Mouse (Mus musculus) thymus, adult 18-20 months (tissue): ENCODE data around the gene Plekhj1.

ENCODE experiments used
- DNase-seq, 2 experiments: peaks; one replicate each; pipeline ENCODE4 v3.0.0; 2022; ENCODE audit warnings: mixed read lengths in 2 of 2

Plekhj1 gene

DNA sequence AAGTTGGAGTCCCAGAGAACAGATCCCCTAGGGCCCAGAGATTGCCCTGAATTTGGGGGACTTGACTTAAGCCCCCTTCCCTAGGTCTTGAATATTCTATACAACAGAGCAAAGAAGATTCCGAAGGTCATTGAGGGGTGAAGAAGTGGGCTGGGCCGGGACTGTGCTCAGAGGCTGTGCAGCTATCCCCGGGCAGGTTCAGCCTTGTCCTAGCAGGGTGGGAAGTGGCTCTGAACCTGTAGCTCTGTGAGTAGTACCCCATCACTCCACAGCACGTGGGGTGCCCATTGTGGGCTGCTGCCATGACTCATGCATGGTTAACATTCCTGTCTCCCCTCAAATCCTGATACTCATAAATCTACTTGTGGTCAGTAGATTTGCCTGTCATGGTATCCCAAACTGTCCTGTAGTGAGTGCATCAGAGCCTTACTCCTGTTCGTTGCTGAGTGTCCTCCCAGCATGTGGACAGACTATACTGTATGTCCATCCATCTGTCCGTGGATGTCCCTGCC, 22.0 kb downstream of the Plekhj1 start:
- DNase-seq, result no peak

DNA sequence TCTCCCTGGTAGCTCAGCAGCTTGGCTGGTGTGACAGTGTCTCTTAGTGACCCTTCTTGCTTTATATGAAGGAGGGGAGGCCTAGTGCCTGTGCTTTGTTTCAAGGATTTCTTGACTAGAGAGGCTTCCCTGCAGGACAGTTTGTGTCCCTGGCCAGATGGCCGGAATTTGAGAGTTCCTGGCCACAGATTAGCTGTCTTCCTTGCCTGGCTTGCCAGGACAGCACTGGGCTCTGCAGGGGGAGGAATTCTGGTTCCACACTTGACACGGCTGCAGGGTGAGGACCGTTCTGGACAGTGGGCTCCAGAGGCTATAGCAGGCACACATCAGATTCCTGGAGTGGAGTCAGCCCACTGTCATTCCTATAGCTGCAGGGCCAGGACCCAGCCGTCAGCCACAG, 22.7 kb downstream of the Plekhj1 start:
- DNase-seq, result no peak

DNA sequence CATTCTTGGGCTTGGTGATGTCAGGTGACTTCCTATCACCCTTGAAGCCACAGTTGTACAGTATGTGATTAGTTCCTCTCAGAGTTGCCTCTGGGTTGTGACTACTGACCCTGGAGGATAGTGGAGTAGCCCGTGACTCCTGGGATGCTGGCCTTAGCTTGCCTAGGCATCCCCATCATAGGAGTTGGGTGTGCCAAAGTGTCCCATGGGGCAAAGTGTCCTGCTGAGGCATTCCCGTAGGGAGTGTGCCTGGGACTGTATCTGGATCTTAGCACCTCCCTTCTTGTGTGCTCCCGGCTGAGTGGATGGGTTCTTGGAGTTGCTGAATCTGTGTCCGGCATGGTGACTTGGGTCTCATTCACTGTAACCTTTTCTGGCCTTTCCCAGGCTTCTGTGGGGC, 23.4 kb downstream of the Plekhj1 start:
- no peak for DNase-seq

DNA sequence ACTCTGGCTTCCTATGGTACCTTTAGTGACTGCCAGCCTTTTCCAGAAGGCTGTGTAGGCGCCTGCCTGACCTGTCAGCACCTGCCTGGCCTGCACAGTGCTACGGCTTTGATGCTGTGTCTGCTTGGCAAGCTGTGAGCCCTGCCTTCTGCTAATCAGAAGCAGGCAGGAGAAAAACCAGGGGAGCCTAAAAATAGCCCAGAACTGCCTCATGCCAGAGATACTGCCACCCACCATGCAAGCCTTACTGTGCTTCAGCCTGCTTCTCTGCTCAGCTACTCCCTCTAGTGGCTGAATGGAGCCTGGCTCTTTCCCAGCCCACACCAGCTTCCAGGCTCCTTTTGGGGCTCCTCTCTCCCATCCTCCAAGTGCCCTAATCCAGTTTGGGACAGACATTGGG, 23.9 kb downstream of the Plekhj1 start:
- peak in 1 of 2 experiments; percentile 37 for DNase-seq

DNA sequence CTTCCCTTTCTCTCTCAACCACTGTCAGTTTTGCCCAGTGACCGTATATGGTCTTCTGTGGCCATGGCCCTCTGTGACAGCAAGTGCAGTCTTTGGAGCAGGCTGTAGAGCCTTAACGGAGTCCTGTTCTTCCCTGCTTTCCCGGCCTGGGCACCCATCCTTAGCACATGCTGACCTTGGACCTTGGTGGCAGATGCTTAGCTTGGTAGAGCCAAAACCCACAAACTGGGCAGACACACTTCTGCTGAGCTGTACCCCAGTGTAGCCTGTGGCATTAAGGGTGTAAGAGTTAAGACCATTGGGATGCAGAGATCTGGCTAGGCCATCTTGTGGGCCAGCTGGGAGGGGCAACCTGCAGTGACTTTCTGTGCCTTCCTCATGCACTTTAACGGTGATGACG, 24.6 kb downstream of the Plekhj1 start:
- no peak for DNase-seq

DNA sequence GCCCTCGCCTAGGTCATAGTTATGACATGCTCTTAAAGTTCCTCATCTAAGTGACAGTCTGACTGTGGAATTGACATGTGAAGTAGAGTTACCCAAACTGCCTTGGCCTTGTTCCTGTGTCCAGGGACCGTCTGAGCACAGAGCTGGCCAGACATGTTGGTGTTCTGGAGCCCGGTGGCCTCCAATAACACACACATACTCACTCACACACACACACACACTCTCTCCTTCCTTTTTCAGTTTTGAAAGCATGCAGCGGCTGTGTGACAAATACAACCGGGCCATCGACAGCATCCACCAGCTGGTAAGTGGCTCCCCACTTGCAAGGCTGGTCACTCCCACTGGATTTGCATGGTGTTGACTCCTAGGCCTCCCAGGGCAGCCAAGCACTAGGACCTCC, 30.1 kb downstream of the Plekhj1 start:
- DNase-seq, result no peak

DNA sequence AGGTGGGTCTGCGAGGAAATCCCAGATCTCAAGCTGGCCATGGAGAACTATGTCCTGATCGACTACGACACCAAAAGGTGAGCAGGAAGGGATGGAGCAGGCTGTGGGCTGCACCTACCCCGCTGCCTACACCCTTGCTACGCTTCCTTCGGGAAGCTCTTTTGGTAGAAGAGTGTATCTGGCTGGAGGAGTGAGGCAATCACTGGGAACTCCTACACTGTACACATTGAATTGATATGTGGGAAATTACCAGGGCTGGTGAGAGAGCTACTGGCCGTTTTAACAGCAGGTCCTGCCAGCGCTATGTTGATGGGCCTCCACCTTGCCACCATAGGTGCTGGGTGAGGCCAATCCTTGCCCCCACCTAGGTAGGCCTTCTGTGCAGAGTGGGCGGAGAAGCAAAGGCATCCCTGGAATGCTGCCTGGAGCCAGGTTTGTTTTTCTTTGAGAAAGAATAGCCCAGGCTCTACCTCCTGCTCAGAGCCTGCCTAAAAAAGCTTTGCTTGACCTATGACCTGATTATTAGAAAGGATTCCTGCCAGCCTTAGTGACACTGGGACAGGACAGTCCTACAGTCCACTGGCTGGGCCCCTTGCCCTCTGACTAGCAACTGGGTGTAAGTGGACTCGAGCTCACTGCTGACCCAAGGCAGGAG, 32.1 kb downstream of the Plekhj1 start:
- DNase-seq, result no peak

DNA sequence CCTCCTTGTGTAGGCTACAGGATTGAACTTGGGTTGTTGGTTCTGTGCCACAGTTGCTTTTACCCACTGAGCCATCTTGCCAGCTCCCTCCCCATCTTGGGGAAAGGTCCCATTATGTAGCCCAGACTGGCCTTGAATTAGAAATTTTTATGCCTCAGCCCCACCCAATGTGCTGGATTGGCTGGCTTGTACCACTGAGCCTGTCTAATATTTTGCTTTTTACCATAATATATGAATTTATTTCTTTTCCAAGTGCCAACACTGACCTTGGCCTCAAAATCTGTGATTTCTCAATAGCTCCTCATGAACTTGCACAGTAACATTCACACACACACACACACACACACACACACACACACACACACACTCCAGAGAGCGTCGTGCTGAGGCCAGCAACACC, 32.7 kb downstream of the Plekhj1 start:
- no peak for DNase-seq

DNA sequence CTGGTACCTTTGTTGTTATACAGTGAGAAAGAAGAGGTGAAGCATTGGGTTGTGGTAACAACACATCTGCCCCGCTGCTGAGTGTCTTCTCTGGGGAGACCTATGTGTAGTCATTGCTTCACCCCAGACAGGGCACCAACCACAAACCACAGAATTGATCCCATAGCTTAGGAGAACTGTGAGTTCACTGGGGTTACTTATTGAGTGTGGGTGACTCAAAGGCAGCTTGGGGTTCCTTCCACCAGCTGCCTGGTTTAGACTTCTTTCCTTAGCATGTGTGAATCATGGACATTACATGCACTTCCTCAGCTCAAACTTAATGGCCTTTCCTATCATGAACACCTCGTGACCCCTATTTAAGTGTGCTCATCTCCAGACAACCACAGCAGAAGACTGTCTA, 34.9 kb downstream of the Plekhj1 start:
- no peak for DNase-seq

DNA sequence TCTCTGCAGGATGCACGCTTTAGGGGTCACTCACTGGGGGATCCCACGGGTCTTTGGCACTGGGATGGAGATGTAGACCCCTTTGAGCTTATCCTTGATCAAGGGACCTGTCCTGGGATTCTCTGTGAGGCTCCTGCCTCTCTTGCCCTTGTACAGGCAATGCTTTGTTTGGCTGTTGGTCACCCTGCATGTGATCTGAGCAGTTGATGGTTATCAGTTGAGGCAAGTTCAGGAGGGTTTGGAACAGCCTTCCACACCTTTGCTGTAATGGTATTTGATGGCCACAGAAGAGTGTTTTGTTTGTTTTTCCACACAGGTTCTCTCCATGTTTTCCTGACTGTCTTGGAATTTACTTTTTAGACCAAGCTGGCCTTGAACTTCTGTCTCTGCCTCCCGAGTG, 36.6 kb downstream of the Plekhj1 start:
- DNase-seq, result no peak

DNA sequence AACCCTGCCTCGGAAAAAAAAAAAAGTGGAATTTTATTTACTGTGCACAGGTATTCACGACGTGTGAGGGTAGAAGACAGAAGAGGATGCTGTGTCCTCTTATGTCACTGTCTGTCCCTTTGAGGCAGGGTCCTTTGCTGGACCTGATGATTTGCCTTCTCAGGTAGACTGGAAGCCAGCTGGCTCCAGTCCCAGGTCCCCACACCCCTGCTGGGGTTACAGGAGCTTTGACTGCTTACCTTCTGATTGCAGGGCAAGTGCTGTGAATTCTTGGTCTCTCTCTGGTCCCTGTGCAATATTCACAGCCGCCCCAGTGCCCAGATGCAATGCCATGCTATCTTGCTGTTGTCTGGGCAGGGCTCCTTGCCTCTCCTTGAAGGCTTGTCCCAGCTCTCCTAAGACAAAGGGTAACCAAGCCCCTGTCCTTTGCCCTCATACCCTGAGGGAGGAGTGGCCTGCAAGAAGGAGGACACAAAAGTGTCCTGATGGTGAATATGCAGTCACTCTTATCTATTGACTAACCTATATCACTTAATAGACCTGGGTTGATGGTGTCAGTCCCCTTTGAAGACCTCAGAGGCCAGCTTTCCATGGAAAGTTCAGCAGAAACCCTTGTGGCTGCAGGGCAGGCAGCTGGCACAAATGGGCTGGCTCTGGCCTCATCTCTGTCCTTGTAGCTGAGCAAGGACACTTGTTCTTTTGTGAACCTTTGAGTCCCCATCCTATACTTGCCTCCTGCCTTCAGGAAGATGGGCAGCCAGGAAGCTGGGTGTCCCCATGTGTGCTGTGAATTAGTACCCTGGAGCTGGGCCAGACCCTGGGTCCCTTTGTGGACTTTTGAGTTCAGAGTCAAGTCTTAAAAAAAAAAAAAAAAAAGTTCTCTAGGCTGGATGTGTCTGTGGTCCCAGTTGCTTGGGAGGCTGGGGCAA, 37.6 kb downstream of the Plekhj1 start:
- no peak for DNase-seq

DNA sequence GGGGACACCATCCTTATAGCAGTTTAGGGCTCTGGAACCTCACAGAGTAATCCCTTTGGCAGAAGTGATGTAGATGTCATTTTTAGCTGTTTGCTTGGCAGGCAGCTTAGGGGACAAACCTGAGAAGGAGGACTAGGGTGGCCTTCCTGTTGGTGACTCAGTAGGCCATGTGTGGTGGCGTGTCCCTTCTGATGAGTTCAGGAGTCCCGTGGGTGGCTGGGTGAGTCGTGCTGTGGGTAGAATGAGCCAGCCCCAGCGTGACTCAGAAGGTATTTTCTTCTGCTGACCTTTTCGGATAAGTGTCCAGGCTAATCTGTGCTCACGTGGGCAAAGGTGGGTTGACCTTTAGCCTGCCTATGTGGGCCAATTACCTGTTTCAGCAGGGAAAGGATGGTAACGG, 39.8 kb downstream of the Plekhj1 start:
- no peak for DNase-seq

DNA sequence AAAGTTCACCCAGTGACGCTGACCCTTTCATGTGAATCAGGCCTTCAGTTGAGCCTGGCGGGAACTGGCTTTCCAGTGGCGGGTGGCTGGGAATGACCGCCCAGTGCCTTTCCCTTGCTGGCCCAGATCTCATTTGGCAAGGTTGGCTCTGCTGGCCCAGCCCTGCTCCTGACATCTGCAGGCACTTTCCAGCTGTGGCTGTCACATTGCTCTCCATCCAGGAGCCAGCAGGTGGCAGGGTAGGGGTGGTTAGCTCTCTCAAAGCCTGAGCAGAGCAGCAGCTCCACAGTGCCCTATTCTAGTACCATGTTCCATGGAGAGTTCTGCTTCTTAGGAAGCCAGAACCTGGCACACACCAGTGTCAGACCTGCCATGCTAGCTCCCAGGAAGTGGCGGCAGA, 40.7 kb downstream of the Plekhj1 start:
- DNase-seq, result peak; percentile 61 to 64

DNA sequence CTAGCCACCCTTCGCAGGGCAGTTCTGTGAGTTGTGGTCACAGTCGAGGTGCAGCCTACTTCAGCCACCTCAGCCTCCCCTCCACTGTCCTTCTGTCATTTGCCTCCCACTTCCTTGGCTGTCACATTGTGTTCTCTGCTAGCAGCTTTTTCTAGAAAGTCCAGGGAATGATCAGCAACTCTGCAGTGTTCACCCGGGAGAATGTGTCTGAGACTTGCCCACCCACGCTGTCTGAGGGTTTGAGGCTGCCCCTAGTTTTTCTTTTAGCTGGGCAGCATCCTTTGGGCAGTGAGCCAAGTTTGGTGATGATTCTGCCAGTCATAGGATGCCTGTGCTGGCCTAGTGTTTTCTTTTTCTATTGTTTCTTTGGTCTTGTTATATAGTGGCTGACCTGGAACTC, 41.5 kb downstream of the Plekhj1 start:
- DNase-seq, result no peak

DNA sequence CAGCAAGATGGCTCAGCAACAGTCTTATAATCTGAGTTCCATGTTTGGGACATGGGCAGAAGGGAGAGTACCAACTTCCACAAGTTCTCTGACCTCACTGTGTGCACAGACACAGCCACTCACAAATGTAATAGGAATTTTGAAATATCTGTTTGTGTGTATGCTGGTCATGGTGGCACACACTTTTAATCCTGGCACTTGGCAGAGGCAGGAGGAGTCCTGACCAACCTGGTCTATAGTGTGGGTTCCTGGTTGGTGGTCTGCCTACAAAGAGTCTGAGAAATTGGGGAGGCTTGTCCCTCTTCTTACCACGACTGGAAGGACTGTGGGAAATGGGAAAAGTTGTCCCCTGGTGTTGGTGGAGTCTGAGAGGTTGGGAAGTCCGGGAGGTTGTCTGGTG, 41.9 kb downstream of the Plekhj1 start:
- DNase-seq, result no peak

DNA sequence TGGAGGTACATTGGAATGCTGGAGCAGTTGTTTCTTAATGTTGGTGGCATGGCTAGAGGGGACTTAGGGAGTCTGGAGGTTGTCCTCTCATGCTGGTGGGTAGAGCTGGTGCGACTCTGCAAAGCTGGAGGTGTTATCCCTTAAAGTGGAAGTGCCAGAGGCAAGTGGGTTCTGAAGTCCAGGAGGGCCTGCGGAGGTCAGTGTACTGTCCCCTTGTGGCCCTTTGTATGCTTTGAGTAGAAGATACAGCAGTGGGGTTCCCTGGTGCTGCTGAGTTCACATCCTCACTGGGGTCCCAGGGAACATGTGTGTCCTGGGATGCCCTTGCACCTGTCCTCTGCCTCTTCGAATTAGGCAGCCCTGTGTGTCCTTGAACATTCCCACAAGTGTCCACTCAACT, 42.3 kb downstream of the Plekhj1 start:
- no peak for DNase-seq

DNA sequence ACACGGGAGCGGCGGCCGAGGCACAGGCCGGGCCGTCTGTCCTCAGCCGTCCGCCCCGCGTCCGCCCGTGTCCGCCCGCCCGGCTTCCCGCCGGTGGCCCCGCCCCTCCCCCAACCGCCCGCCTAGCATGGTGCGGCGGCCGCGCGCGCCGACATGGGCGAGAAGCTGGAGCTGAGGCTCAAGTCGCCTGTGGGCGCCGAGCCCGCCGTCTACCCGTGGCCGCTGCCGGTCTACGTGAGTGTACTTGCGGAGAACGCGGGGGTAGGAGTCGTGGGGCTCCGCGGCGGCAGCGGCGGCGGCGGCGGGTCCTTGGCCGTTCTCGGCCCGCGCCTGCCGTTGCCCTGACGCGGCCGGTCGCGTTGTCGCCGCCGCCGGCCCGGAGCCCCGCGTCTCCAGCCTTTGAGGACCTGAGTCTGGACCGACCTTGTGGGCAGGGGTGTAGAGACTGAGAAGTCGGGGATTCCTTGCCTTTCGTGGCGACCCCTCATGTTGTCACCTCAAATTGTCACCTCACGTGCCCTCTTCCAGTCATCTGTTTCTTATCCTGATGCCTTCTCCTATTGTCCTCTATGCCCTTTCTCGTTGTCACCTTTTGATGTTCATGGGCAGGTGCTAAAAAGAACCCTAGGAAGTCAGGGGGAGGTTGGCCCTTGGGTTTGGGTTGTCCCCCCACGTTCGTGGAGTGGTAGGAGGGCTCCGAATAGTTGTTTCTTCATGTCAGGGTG, 43.0 kb downstream of the Plekhj1 start:
- no peak for DNase-seq

DNA sequence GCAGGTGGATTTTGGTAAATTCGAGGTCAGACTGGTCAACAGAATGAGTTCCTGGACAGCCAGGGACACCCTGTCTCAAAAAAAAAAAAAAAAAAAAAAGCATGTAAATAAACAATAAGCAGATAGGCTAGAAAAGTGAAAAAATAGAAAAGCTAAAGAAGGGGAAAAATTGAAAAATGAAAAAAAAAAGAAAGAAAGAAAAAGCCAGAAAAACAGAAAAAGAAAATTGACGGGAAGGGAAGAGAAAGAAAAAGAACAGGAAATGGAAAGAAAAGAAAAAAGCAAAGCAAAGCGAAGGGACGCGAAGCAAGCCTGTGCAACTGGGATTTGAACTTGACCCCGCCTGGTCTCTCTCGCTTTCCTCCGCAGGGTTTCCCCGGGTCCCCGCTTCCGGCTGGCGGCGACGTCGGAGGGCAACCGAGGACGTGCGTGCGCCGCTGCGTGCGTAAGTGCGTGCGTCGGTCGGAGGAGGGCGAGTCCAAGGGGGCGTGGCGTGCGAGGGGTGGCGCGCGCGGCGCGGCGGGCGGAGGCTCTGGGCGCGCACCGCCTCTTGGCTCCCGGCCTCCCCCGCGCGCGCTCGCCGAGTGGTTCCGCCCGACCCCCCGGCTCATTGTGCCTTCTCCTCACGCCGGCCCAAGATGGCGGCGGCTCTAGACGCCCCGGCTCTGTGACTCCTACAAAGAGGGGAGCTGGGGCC, 43.7 kb downstream of the Plekhj1 start, which contains the start of gene Dot1l:
Gene Dot1l (plus strand): TSS at position 613 of the 697 bp plus-strand sequence.
- peak; percentile 96 to 97 for DNase-seq

DNA sequence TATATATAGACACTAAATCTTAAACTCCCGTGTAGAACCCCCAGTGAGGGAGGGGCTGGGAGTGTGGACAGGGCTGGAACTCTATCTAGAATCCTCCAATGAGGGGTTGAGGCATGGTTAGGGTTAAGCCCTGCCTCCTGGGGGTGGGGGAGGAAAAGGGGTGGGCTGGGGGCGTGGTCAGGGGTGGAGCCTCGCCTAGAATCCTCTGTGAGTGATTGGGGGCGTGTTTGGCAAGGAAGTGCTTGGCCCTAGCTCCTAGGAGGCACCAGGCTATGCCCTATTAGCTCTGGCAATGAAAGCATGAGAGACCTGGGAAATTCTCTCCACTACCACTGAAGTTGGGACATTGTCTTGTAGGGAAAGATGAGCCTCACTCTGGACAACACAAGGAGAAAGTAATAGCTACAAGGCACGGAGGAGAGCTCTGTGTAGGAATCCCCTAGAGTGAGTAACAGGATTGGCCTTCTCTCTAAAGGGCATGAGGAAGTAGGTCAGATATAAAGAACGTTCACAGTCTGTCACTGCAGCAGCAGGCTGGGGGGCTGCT, 46.3 kb downstream of the Plekhj1 start:
- DNase-seq, result peak; percentile 37 to 51

DNA sequence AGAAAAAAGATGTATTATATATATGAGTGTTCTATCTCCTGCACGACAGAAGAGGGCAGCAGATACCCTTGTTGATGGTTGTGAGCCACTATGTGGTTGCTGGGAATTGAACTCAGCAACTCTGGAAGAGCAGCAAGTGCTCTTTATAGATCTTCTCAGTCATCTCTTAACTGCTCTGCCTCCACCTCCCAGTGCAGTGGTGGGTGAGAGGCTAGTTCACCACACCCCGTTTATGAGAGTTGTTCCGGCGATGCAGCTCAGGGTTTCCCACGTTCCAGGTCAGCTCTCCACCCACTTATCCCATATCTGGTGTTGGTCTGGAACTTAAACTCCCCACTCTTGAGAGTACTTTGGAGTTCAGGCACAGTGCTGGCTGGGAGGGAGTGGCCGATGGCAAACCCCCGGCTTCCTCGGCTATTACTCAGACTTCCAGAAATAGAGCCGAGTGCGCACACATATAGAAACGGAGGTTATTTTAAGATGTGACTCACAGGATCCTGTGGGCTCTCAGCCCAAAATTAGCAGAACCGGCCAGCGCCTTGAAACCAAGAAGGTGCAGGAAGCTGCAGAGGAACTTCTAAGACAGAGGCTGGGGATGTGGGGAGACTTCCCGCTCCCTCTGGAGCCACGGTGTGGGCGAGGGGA, 47.1 kb downstream of the Plekhj1 start:
- DNase-seq, result peak in 1 of 2 experiments; percentile 15

DNA sequence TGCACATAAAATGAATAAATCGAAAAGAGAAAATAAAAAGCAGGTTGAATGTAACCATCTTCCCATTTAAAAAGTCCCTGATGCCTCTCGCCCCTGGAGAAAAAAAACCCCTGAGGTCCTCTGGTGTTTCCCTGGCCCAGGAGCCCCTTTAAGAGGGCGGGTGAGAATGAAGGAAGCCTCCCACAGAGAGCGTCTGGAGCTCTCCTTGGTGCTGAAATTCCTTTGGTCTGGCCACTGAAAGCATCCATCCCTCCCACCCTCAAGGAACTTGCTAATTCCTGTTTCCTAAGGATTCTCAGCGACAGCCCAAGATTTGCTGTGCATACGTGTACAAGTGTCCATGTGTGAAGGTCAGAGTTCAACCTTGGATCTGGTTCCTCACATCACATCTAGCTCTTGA, 49.8 kb downstream of the Plekhj1 start:
- no peak for DNase-seq

DNA sequence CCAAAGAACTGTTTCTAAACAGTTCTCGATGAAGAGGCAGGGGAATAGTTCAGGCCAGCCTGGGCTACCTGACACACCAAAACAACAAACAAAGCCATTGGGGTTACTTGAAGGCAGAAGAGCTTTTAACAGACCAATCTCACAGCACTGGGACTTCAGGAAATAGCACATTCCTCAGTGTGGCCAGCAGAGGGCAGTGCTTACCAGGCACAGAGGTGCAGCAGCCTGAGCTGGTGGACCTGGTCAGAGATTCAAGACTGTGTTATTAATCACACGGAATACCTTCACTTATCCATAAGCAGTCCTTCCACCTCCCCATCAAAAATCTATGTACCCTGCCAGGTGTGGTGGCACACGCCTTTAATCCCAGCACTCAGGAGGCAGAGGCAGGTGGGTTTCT, 51.0 kb downstream of the Plekhj1 start:
- DNase-seq, result peak; percentile 44 to 46
